Mouse (Mus musculus): ENCODE data around the gene 3110082I17Rik.

DNA sequence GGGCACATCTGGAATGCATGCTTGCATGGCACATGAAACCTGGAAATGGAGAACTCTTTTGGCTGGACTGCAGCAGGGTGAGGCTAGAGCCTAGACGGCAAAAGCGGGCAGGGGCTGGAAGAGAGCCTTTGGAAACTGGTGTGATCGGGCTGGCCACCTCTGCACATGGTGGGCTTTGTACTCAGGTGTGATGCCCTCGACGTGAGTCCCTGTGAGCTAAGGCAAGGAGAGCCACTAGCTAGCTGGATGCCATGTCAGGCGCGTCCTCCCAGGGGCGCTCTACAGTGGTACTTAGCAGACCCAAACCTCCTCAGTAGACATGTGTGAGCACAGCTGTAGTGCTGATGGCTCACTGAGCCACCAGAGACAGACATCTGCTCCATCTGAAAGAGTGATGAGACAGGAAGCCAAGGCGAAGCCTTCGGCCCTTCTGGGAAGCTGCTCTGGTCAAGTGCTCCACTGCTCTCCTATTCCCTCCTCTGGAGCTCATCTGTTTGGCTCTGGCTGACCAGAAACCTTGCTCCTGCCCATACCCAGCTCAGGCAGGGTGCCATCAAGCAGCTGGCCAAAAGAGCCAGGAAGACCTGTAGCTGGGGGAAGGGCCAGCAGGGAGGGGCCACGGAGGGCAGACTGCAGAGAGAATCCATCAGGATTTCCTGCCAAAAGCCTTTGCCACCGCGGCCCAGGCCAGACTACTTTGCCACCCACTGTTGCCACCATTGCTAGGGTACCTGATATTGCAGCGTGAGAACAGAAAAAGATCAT is 53.0 kb downstream of the 3110082I17Rik start:
- no peak for TF ChIP-seq POLR2A (IDR thresholded peaks at IDR 0.05; ENCODE audit: extremely low read depth, insufficient read depth, low read length)
- no peak for TF ChIP-seq CTCF (IDR thresholded peaks at IDR 0.05; ENCODE audit: low read depth, low read length)
